Mouse (Mus musculus) hindbrain, postnatal 0 days (tissue): Measurements from ENCODE around the gene Mdc1. TPM values are rescaled to one million over a fixed set of nuclear protein-coding genes. Genes with fewer than 3 reads are reported as not detected.

Experiments used
- ATAC-seq: fragments of 200-750 bp; cut with Nextera tagmentation; 2 replicates; pipeline ENCODE4 v1.8.0; 2017; ENCODE audit warnings: mild to moderate bottlenecking, moderate TSS enrichment, moderate library complexity
- DNase-seq: peaks from one replicate; pipeline ENCODE4 v3.0.0-alpha.2; 2015; ENCODE audit warnings: low spot score
- H3K27ac ChIP-seq: fragments of 300-500 bp; sonication (generic); 2 replicates; pipeline ENCODE4 v1.5.1; 2014; ENCODE audit warnings: mild to moderate bottlenecking
- H3K27me3 ChIP-seq: fragments of 300-500 bp; sonication (generic); 2 replicates; pipeline ENCODE4 v1.6.1; 2014; ENCODE audit warnings: low read length, mixed read lengths; ENCODE audit not compliant: insufficient read depth
- H3K36me3 ChIP-seq: fragments of 300-500 bp; sonication (generic); 2 replicates; pipeline ENCODE4 v1.6.1; 2014; ENCODE audit warnings: low read length, mixed read lengths; ENCODE audit not compliant: insufficient read depth
- H3K4me1 ChIP-seq: fragments of 300-500 bp; sonication (generic); 2 replicates; pipeline ENCODE4 v1.6.1; 2014; ENCODE audit warnings: antibody characterized with exemption, low read length, mixed read lengths; ENCODE audit not compliant: insufficient read depth
- H3K4me2 ChIP-seq: fragments of 300-500 bp; sonication (generic); 2 replicates; pipeline ENCODE4 v1.6.1; 2014; ENCODE audit warnings: low read depth, mild to moderate bottlenecking, low read length, moderate library complexity, mixed read lengths
- H3K4me3 ChIP-seq: fragments of 300-500 bp; sonication (generic); 2 replicates; pipeline ENCODE4 v1.5.1; 2014; ENCODE audit warnings: low read length
- H3K9ac ChIP-seq: fragments of 300-500 bp; sonication (generic); replicated peaks from 2 replicates; pipeline ENCODE4 v1.6.1; 2014; ENCODE audit warnings: mild to moderate bottlenecking, low read length, moderate library complexity, mixed read lengths
- H3K9me3 ChIP-seq: fragments of 300-500 bp; sonication (generic); 2 replicates; pipeline ENCODE4 v1.6.1; 2016; ENCODE audit warnings: low read length, mixed read lengths
- CTCF ChIP-seq: IDR thresholded peaks from 2 replicates; pipeline ENCODE4 v1.5.1; 2016; ENCODE audit warnings: antibody characterized with exemption, control low read depth, low read depth
- WGBS: fragments of 180-500 bp; shearing (Covaris S2); extraction: QIAGEN DNeasy Blood & Tissue Kit; methylation state at CpG from one replicate; pipeline ENCODE4 v1.1.7; 2014; 5-methylcytosine and 5-hydroxymethylcytosine counted together
- polyA plus RNA-seq: library from polyadenylated mRNA; unstranded; fragments of >200 nt; fragmentation: Nextera tagmentation; extraction: Ambion mirVana; gene quantifications from 2 replicates; pipeline ENCODE4 v1.2.1, GENCODE M21; 2015
- total RNA-seq: library from RNA; depleted of rRNA; stranded (reverse); fragments of >200 nt; gene quantifications from 2 replicates; pipeline ENCODE4 v1.2.3, GENCODE M21; 2014

Gene Mdc1
- total and polyA plus RNA-seq, 2 experiments from 2014 or later: 4.1 to 26.7 TPM

DNA sequence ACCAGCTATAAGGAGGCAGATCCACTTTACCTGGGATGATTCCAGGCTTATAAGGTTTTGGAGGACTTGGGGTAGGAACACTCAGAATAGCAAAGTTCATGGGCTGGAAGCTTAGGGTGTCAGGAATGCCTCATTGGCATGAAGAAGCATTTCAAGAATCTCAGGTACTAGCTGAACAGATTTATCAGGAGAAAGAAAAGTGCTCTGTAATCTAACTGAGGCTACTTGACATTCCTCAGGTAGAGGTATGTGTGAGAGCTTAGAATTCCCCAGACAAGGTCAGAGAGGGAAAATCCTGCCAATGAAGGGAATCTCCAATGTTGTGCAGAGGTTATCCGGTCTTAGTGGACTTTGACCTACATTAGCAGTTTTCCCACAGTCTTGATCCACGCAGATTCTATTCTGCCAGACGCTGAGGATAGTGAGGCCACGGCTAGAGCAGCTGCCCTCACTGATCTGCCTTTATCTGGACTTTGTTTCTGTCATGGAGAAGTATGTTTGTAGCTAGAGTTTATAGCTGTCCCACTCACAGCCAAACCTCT lies 37.4 kb upstream of the Mdc1 start:
- ATAC-seq (no peak), DNase-seq (no peak)
- WGBS: 81% methylated on average over 4 of the region's 4 CpGs
- no peak for TF ChIP-seq CTCF
- no peak overlapping the region for H3K27ac ChIP-seq
- H3K4me3 ChIP-seq: no peak overlapping the region
- H3K4me1 ChIP-seq: no peaks in the 10 kb centered on the region
- H3K9me3 ChIP-seq: no peaks in the 10 kb centered on the region
- H3K36me3 ChIP-seq: no peaks in the 10 kb centered on the region
- H3K4me2 ChIP-seq: no peak overlapping the region
- no peak overlapping the region for H3K9ac ChIP-seq
- no peaks in the 10 kb centered on the region for H3K27me3 ChIP-seq

DNA sequence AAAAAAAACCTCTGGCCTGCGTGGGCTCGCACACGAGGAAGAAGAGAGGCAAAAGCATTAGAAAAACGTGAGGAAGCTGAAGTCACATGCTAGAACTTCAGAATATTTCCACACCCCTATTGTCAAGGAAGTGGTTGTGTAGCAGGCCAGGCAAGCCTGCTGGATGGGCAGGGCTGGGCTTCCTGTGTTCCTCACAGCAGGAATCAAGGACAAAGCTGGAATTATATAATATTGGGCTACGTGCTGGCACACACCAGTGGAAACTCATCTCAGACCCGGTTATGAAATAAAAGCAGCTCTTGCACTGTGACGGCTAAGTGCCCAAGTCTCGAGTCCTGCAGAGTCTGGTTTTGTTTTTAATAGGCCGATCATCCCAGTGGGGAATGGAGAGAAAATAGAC lies 33.2 kb upstream of the Mdc1 start:
- ATAC-seq: no peak
- no peak for TF ChIP-seq CTCF
- DNase-seq: no peak
- Histone ChIP-seq H3K27me3 (no peaks in the 10 kb centered on the region), H3K4me3 (no peak overlapping the region), H3K27ac (no peak overlapping the region; the same call in 1 of the 2 replicates), H3K9me3 (no peaks in the 10 kb centered on the region), H3K9ac (no peak overlapping the region), H3K36me3 (no peaks in the 10 kb centered on the region), H3K4me2 (no peak overlapping the region), H3K4me1 (0 out of 2 replicates have a peak, but pooled peaks cover 4% of the 10 kb centered on the region)
- WGBS: 54% methylated on average over 9 of the region's 9 CpGs

DNA sequence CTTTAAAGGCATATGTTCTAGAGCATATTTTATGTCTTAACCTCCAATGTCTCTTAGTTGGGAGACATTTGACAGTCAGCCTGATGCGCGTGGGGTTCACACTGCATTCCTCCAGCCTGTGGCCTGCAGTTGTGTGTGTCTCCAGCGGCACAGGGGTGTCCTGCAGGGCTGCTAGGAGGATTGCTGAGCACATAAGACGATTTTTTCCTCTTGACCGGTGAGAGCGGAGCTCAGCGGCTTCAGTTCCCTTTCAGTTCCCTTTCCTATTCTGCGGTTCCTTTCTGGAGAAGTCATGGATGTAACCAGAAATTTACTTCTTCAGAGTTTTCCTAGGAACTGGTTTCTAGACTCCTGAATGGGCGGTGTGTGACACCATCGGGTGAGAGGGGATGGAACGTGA lies 31.9 kb upstream of the Mdc1 start:
- Histone ChIP-seq H3K9me3 (no peaks in the 10 kb centered on the region), H3K9ac (no peak overlapping the region), H3K27me3 (no peaks in the 10 kb centered on the region), H3K36me3 (no peaks in the 10 kb centered on the region), H3K4me1 (0 out of 2 replicates have a peak, but pooled peaks cover 4% of the 10 kb centered on the region), H3K4me3 (no peak overlapping the region), H3K27ac (no peak overlapping the region), H3K4me2 (no peak overlapping the region)
- no peak for TF ChIP-seq CTCF
- no peak for ATAC-seq
- no peak for DNase-seq
- WGBS: 84% methylated on average over 11 of the region's 11 CpGs

DNA sequence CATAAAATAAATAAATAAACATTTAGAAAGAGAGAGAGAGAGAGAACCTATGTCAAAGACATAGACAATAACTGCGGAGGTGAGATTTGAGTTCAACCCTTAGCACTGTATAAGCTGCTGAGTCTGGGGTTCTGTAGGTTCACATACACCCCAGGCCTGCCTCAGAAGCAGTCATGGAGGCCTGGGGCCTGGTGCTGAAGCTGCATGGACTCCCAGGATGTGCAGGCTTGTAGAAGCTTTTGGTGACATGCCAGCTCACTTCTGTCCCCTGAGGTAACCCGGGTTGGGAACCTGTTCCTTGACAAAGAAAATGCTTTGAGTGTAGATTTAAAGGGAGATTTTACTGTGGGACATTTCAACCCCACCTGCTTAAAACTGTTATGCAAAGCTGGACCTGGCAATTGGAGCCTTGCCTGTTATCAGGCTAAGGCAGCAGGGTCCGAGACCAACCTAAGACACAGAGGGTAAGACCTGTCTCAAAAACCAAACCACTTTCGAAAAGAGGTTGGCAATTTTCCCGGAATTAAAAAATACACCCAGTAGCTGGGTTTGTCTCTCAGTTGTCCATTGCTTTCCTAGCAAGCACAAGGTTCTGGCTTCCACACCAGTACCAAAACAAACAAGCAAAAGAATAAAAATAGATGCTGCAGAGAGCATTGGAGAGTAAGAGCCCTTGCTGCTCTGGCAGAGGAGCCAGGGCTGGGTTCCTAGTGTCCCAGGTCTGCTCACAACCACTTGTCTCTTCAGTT lies 30.2 kb upstream of the Mdc1 start:
- Histone ChIP-seq H3K9me3 (no peaks in the 10 kb centered on the region), H3K4me3 (no peak overlapping the region), H3K4me2 (no peak overlapping the region), H3K9ac (no peak overlapping the region), H3K27me3 (no peaks in the 10 kb centered on the region), H3K27ac (no peak overlapping the region), H3K36me3 (no peaks in the 10 kb centered on the region), H3K4me1 (0 out of 2 replicates have a peak, but pooled peaks cover 4% of the 10 kb centered on the region)
- DNase-seq (no peak), ATAC-seq (no peak)
- WGBS: 69% methylated on average over 5 of the region's 5 CpGs
- TF ChIP-seq CTCF: no peak

DNA sequence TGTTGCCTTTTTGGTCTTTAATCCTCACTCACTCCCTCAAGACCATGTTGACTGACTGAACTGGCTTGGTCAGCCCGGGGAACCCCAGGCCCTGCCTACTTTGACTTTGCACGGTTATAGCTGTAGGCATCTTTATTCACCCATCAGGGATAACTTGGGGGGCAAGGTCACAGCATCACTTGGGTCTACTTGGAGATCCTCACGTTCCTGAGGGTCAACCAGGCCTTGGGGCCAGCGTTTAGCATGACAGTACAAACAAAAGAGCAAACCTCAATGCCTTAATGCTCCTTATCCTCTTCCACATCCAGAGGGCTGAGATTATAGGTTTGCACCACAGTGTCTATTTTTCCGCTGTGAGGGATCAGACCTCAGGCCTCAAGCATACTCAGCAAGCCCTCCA lies 29.0 kb upstream of the Mdc1 start:
- no peak for TF ChIP-seq CTCF
- Histone ChIP-seq H3K4me3 (no peak overlapping the region), H3K27ac (0 out of 2 replicates have a peak overlapping the region, but pooled peaks have one; percentile 51), H3K4me1 (0 out of 2 replicates have a peak, but pooled peaks cover 4% of the 10 kb centered on the region), H3K9ac (no peak overlapping the region), H3K9me3 (no peaks in the 10 kb centered on the region), H3K4me2 (no peak overlapping the region), H3K27me3 (no peaks in the 10 kb centered on the region), H3K36me3 (no peaks in the 10 kb centered on the region)
- ATAC-seq: no peak
- DNase-seq: no peak
- WGBS: 78% methylated on average over 5 of the region's 5 CpGs

DNA sequence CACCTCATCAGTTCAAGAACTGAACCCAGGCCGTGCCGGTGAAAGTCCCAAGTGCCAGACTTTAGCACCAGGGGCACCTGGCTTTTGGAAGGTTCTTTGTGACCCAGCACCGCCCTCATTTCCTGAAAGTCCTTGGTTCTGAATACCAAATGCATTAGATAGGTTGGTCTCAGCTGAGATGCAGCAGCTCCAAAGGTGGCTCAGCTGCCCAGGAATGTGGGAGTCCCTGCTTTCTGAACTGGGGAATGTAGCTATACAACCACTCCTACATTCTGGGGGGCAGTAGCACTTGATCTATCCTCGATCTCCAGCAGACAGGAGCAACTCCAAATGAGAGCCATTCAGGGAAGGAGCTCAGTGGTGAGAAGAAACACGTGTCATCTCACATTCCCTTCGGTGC lies 28.6 kb upstream of the Mdc1 start:
- no peaks in the 10 kb centered on the region for H3K9me3 ChIP-seq
- no peak overlapping the region for H3K4me3 ChIP-seq
- H3K4me1 ChIP-seq: 0 out of 2 replicates have a peak, but pooled peaks cover 4% of the 10 kb centered on the region
- TF ChIP-seq CTCF: no peak
- H3K9ac ChIP-seq: no peak overlapping the region
- DNase-seq (no peak), ATAC-seq (peak; percentile 4; the same call in 1 of the 2 replicates)
- peak overlapping the region; percentile 51 for H3K27ac ChIP-seq
- H3K4me2 ChIP-seq: no peak overlapping the region
- 62% methylated on average over 6 of the region's 6 CpGs for WGBS
- no peaks in the 10 kb centered on the region for H3K27me3 ChIP-seq
- no peaks in the 10 kb centered on the region for H3K36me3 ChIP-seq

DNA sequence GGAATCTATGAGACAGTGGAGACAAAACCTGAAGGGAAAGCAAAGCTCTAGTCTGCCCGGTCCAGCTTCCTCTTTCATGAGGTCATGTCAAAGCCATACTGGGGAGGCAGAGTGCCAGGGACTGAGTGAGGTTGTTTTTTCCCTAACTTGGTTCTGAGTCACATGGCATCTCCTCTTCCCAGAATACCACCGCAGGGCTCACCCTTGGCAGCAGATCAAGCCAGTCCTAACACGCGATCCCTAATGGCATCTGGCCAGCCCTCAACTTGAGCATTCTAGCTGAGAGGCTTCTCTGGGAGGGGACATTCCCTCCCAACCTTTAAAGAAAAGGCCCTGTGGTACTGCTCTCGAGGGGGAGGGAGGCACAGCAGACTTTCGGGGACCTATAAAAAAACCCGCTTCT lies 28.1 kb upstream of the Mdc1 start:
- H3K27ac ChIP-seq: peak overlapping the region; percentile 51
- TF ChIP-seq CTCF: no peak
- peak; percentile 87 for DNase-seq
- no peaks in the 10 kb centered on the region for H3K9me3 ChIP-seq
- 0 out of 2 replicates have a peak, but pooled peaks cover 4% of the 10 kb centered on the region for H3K4me1 ChIP-seq
- no peak overlapping the region for H3K4me2 ChIP-seq
- ATAC-seq: peak; percentile 88
- no peak overlapping the region for H3K4me3 ChIP-seq
- H3K36me3 ChIP-seq: no peaks in the 10 kb centered on the region
- no peak overlapping the region for H3K9ac ChIP-seq
- WGBS: 29% methylated on average over 7 of the region's 7 CpGs
- no peaks in the 10 kb centered on the region for H3K27me3 ChIP-seq
